Mouse (Mus musculus): ENCODE measurements at regions not wholly inside any gene's neighbourhood (a gene's known extent, or its start where the extent isn't known, plus 50 kb on each side); places are given as distances from the start of the nearest gene placed in this dataset.
A peak's percentile ranks its signal among the peaks of the same experiment; 100 is the strongest.

DNA sequence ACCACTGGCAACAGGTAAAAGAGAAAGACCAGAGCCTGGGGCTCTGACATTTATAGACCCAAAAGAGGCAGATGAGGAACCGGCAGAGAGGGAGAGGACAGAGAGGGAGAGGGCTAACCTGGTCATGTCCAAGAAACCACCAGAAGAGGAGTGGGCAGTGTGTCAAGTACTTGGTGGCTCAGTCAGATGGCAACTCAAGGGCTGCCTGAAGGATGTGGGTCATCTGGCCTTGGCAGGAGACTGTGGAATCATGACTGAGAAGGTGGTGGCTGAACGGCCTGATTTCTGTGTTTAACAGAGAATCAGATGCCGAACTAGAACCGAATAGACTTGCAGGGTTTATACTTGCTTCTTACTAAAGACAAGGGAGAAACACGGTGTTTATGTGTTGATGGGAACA lies 87.9 kb downstream of the Zfp706 start:
- peak; percentile 53; the same call in 1 of the 2 replicates for ATAC-seq (ENCODE audit: insufficient number of reproducible peaks, low FRiP score, low TSS enrichment)

DNA sequence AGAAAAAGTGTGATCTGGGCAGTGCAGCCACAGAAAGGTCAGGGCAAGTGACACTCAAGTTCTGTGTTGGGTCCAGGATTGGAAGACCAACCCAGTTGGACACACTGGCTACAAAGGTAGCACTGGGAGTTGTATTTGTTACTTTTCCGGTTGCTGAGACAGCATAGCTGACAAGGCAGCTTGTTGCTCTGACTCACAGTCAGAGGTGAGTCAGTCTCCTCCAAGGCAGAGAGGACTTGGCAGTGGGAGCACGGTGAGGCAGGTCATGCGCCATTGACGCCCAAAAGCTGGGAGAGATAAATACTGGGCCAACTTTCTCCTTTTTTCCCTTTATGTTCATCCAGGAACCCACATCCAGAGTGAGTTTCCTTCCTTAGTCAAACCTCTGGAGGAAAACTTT lies 88.4 kb downstream of the Zfp706 start:
- no peak for ATAC-seq (ENCODE audit: insufficient number of reproducible peaks, low FRiP score, low TSS enrichment)

DNA sequence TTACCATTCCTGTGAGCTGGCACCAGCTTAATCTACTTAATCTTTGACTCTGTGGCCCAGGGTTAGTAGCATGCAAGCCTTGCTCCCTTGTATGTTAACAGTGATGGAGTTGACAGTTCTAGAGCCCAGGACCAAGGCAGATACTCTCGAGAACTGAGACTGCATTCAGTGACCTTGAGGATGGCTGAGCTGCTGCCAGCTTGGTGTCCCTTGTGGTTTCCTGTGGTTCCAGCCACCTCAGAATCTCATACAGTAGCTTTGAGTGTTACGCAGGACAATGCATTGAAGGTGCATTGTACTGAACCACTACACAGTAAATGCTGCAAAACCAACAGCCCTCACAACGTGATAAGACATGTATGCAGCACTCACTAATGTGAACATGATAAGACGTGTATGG lies 90.6 kb downstream of the Zfp706 start:
- no peak for ATAC-seq (ENCODE audit: insufficient number of reproducible peaks, low FRiP score, low TSS enrichment)

DNA sequence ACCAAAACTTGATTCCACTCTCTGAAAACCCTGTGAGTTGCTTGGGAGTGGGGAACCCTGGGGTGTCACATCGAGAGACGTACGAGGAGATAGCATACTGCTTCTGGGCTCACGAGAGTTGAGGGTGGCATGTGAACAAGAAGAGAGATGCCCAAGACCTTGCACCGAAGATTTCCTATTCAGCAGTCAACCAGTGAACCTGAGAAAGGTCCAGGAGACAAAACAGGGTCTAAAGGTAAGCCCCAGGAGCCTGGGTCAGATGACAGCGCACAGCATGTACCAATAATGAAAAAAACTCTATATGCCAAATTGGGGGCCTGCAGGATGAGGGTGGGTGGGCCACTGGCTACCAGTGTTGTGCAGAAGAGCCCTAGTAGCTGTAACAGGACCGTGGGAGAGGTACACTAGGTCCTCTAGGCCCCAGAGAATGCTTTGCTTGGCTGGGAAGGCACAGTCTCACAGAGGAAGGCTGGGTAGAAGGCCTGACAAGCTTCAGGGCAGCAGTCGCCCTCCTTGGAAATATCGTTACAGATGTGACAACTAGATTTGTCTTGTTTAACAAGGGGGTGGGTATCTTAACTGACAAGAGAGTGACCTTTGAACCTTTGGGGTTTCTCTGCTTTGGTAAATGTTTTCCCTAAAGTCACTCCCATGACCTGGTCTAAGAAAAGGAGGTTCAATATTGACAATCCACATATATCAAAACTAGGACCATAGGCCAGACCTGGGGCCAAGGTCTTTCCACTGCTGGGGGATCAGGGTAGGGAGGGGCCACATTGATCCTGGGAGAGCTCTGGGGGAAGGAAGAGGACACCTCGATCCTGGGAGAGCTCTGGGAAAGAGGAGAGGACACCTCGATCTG lies 93.1 kb downstream of the Zfp706 start:
- no peak for ATAC-seq (ENCODE audit: insufficient number of reproducible peaks, low FRiP score, low TSS enrichment)

DNA sequence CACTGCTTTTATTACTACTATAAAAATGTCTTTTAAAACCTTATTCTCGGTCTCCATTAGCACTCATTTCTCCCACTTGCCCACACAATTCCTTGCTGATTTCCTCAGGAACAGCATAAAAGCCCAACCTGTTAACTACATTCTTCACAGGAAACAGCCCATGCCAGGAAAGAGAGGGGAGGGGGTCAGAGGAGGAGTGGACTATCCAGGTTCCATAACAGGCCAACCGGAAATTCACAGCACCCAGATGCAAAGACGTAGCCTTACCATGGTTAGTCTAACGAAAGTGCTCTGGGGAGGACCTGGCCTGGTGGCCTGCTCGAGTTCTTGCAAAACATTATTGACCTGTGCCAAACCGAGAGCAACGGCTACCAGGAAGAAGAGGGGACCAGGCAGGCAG lies 94.3 kb downstream of the Zfp706 start:
- no peak for ATAC-seq (ENCODE audit: insufficient number of reproducible peaks, low FRiP score, low TSS enrichment)

DNA sequence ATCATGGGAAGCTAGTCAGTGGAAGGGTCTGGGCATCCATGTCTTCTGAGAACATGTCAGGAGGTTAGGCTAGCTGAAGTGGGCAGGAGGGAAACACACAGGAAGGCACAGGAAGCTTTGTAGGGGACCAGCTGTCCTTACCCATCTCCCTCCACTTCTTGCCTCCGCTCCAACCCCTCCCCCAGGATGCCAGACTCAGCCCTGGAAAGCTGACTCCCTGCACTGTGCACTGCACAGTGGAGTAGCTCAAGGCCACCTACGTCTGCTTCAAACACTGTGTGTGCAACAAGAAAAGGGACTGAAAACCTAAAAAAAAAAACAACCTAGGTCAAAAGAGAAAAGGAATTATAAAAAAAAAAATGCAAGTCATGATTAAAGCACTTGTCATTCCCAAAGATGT lies 97.3 kb downstream of the Zfp706 start:
- ATAC-seq (ENCODE audit: insufficient number of reproducible peaks, low FRiP score, low TSS enrichment), result no peak

DNA sequence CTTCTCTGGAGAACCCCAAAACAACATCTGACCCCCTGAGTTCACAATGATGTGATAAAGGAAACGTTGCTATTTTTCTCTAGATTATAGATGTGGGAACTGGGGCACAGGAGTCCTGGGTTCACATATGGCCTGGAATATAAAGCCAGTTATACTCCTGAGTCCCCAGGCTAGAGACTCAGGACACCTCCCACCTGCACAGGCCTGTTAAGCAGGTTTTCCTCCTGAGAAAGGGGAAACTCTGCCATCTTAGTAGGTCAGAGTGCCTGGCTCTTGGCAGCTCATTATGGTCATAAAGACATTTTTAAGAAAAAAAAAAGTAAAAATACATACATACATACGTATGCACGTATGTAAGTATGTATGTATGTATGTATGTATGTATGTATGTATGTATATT lies 98.1 kb downstream of the Zfp706 start:
- no peak for ATAC-seq (ENCODE audit: insufficient number of reproducible peaks, low FRiP score, low TSS enrichment)

DNA sequence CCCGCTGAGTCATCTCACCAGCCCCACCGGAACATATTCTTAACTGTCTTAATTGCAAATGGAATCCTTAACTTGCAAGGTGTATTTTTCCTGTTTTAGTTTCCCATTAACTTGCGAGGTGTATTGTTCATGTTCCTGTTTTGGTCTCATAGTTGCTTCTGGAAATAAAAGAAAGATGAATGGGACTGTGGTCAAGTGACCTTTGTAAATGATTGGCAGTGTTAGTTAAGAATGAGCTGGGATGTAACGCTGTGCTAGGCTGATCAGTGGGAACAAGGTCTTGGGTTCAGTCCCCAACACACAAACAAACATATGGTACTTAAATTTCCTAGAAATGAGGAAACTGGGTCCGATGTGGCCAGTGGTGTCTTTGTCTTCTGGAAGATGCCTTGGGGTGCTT lies 100.8 kb downstream of the Zfp706 start:
- ATAC-seq (ENCODE audit: insufficient number of reproducible peaks, low FRiP score, low TSS enrichment), result no peak

DNA sequence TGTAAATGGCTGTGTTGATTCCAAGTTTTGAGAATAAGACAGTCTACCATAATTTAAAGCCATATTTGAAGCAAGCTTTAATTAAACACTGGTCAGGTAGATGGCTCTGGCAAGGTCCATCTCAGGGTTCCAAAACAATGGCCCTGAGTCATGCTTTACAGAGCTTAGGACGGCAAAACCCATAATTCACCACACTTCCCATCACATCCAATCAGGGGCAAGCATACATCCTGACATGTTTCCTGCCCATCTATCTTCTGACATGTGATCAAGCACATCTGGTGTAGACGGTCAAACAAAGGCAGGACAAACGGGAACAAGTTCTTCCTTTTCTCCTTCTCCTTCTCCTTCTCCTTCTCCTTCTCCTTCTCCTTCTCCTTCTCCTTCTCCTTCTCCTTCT lies 101.5 kb downstream of the Zfp706 start:
- no peak for ATAC-seq (ENCODE audit: insufficient number of reproducible peaks, low FRiP score, low TSS enrichment)

DNA sequence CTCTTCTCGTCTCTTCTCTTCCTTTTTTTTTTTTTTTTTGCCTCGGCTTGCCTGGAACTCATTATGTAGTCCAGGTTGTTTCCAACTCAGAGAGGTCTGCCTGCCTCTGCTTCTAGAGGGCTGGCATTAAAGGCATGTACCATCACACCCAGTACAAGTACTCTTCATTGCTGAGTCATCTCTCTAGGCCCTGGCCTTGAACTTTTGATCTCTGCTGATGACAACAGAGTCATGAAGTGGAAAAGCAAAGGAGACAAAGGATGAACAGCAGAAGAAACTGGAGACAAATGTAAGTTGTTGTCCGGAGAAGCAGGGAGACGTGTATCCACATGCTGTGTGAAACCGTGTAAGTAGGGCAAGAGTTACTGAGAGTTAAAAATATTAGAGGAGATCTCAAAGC lies 103.7 kb downstream of the Zfp706 start:
- ATAC-seq (ENCODE audit: insufficient number of reproducible peaks, low FRiP score, low TSS enrichment), result no peak

DNA sequence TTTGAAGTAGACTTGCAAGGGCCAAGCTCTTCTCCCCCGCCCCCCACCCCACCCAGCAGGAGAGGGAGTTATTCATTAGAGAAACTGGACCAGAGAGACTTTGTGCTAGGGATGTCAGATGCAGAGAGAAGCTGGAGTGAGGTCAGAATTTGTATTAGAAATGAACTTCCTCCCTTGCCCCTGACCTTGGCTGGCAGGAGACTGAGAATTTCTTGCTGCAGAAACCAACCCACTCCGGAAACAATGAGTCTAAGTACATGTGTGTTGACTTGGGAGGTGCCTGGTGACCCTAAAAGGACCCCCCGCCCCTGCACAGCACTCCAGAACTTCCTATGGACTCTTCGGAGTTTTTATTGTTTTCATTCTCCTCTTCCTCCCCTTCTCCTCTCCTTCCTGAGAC lies 104.3 kb downstream of the Zfp706 start:
- no peak for ATAC-seq (ENCODE audit: insufficient number of reproducible peaks, low FRiP score, low TSS enrichment)

DNA sequence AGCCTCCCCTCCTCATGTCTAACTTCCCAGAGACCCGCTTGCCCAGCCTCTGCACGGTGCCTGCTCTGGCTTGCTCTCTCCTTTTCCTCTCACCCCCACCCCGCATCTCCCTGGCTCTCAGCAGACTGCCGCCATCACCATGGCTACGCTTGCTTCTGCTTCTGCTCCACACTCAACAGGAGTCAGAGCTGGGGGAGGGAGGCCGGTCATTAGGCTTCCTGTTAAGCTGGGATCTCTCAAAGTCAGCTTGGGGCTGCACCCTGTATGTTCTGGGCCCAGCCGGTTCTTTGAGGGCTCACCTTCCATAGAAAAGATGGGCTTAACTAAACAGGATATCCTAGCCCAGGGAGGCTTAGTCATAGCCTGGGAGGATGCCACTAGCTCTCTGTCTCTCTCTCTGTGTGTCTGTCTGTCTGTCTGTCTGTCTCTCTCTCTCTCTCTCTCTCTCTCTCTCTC lies 105.7 kb downstream of the Zfp706 start:
- ATAC-seq (ENCODE audit: insufficient number of reproducible peaks, low FRiP score, low TSS enrichment), result peak; percentile 74

DNA sequence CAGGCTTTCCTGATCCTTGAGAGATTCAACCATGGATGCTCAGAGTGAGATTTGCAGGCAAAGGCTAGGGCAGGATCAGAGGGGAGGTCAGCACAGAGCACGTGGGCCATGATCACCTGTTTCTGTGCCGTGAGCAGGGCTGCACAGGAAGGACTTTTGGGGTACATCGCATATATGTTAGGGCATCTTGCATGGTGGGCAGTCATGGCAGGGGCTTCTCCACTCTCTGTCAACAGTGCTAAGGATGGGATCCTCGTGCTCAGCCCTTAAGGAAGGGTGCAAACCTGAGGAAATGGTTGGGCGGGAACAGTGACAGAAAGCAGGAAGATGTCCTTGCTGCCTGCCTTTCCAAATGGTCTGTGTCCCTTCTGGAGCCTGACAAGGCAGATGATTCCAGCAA lies 106.2 kb downstream of the Zfp706 start:
- no peak for ATAC-seq (ENCODE audit: insufficient number of reproducible peaks, low FRiP score, low TSS enrichment)

DNA sequence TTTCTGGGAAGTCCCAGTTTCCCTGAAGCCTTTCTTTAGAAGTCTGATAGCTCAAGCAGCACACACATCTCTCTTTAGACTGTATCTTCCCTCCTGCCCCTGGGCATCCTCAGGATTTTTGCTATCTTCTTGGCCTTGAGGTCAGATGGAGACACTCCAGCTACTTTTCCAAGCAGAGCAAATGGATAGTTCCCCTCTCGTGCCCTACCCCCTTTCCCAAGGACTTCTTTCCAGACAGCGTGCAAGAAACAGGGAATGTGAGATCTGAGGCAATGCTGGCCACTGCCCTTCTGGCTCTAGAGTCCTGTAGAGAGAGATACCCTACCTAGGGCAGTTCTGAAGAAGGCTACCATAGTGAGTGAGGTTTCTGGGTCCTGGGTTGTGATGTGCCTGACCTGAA lies 106.6 kb downstream of the Zfp706 start:
- no peak for ATAC-seq (ENCODE audit: insufficient number of reproducible peaks, low FRiP score, low TSS enrichment)

DNA sequence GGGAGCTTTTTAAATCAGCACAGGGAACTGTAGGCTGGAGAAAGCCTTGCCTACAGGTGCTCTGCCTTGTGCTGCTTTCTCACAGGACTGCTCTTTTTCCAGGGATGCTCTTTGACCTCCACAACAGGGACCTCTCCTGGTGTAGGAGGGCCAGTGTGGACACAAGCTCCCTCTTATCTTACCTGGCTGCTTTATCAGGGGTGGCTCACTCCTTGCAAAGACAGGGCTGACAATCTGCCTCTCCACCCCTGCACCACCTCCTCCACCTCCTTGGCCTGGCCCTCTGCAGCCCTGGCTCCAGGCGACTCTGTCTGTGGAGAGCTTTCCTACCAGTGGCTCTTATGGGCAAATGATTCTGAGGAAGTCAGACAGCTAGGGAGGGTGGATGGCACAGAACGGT lies 107.7 kb downstream of the Zfp706 start:
- ATAC-seq (ENCODE audit: insufficient number of reproducible peaks, low FRiP score, low TSS enrichment), result no peak

DNA sequence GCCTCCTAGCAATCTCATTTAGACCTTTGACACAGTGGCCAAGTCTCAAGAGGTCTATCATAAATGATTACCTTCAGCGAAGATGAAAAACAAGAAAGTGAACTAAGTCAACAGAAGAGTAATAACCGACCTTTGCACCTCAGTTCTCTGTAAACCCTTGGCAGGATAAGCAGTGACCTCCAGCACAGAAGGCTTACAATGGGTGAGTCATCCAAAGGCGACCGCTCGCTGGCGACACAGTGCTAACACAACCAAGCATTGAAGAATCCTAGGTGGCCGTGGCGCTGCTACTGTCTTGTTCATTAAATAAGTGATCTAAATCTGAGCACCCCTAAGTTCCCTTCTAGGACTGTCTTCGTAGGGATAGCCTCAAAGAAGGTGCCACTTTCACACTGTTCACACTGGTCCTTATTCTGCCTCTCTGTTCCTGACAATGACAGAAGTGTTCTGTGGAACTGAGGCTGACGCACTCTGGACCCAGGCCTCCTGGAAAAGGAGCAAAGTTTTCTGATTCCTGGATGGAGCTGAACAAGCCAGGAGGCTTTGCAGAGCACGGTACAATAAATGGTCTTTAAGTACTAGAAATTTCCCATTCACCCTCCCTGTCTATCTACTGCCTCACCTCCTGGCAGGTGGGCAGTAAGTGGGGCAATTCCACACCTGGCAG lies 108.6 kb downstream of the Zfp706 start:
- no peak for ATAC-seq (ENCODE audit: insufficient number of reproducible peaks, low FRiP score, low TSS enrichment)

DNA sequence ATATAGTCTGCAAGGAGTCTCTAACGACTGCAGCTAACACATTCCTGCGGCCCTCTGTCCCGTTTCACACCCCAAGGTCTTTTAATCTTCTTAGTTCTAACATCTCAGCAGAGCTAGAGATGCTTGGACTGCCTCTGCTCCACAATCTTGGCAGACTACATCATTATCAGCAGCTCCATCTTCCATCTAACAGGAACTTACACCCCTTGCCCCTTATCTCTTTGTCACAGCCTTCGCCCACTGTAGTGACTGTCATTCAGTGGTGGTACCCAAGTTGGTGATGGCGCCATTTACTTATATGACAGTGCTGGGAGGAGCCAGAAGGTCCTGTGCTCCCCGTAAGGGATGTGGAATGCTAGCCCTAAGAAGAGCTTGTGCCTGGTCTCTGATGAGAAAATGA lies 109.2 kb downstream of the Zfp706 start:
- ATAC-seq (ENCODE audit: insufficient number of reproducible peaks, low FRiP score, low TSS enrichment), result no peak

DNA sequence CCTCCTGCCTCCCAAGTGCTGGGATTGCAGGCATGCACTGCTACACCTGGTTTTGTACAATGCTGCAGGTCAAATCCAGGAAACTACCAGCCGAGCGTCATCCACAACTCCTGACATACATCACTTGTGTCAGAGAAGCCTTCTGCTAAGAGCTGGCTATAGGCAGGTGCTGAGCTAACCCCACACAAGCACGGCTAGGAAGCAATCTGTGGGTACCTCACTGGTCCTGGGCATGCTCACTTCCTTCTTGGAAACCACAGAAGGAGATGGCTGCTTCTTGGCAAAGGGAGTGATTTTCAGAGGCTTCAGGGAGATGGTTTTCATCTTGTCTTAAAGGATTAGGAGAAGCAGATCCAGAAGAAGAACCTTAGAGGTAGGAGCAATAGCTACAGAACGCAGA lies 111.3 kb downstream of the Zfp706 start:
- ATAC-seq (ENCODE audit: insufficient number of reproducible peaks, low FRiP score, low TSS enrichment), result no peak

DNA sequence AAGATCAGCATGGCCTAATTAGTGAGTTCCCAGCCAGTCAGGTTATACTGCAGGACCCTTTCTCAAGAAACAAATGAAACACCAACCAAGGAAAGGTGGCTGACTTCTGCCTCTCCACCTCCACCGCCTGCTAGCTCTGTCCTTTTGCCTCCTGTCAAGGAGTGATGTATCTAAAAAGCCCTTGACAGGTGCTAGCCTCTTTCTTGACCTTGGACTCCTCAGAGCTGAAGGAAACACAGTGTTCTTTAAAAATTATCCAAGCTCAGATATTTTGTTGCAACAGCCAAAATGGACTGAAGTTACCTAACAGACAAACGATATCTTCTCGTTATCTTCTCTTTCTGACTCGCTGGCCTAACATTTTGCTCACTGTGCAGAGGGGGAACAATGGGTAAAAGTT lies 112.5 kb downstream of the Zfp706 start:
- ATAC-seq (ENCODE audit: insufficient number of reproducible peaks, low FRiP score, low TSS enrichment), result no peak

DNA sequence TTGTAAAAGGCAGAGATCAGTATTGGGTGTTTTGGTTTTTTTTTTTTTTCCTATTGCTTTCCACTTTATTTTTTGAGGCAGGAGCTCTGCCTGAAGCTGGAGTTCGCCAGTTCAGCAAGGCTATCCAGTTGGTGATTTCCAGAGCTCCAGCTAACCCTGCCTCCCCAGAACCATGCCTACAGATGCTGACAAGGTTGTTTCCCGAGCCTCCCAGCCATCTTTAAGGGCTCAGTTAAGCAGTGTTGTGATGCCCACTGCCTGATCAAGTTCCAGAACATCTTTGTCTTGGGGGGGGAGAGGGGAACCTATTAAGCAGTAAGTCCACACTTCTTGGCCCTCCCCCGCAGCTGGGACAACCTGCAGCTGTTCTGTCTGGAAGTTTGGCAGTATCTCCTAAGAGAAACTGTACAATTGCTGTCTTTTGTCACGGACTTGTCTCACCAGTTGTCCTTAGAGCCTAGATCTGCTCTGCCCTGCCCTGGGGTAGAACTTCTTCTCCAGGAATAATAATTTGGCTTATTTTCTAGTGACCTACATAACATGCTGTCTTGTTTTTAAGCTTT lies 114.1 kb downstream of the Zfp706 start:
- ATAC-seq (ENCODE audit: insufficient number of reproducible peaks, low FRiP score, low TSS enrichment), result no peak

DNA sequence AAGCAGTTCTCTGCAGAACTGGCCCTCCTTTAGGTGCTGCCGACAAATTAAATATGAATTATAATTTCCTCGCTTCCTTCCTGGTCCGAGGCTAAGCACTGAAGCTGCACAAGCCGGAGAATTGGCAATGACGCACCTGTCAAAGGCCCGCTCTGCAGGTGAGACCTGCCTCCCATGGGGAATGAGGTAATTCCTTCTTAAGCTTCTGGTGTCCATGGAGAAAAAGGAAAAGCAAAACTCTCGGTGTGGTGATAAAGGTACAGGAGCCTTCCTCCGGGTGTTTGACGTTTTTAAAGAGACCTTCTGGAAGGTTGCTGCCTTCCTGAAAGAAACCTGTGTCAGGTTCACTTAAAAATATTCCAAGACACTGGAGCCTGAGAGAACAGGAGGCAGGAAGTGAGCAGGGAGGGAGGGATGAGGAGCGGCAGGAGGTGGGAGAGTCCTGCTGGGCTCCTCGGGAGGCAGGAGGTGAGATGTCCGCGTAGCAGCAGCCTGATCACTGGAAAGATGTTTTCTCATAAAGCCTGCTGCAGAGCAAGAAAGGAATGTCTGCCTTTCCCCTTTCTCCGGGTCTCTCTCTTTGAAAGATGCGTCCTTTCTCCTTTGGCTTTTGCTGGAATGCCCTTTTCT lies 114.9 kb downstream of the Zfp706 start:
- ATAC-seq (ENCODE audit: insufficient number of reproducible peaks, low FRiP score, low TSS enrichment), result peak; percentile 77
